Mouse (Mus musculus) myocyte (in vitro differentiated cells): ENCODE results near the gene Tpm1. TPM values are rescaled to one million over a fixed set of nuclear protein-coding genes. Genes with fewer than 3 reads are reported as not detected.

ENCODE experiments used
- H3K27me3 ChIP-seq: one replicate; pipeline ENCODE4 v1.6.1; 2011; ENCODE audit not compliant: control insufficient read depth, insufficient read depth, insufficient read length
- H3K36me3 ChIP-seq: one replicate; pipeline ENCODE4 v1.6.1; 2011; ENCODE audit not compliant: control insufficient read depth, insufficient read depth
- H3K4me2 ChIP-seq: one replicate; pipeline ENCODE4 v1.6.1; 2011; ENCODE audit warnings: low read depth, control low read depth
- H3K4me3 ChIP-seq: one replicate; pipeline ENCODE4 v1.5.1; 2011; ENCODE audit warnings: mild to moderate bottlenecking, control low read depth, moderate library complexity
- H3K79me2 ChIP-seq: one replicate; pipeline ENCODE4 v1.6.1; 2011; ENCODE audit not compliant: control insufficient read depth, insufficient read depth
- H3ac ChIP-seq: one replicate; pipeline ENCODE4 v1.6.1; 2011; ENCODE audit not compliant: control insufficient read depth, insufficient read length
- CEBPB ChIP-seq: IDR thresholded peaks from 2 replicates; pipeline ENCODE4 v1.6.1; 2011; ENCODE audit warnings: mild to moderate bottlenecking, moderate library complexity; ENCODE audit not compliant: poor library complexity, insufficient read depth, severe bottlenecking
- E2F4 ChIP-seq: IDR thresholded peaks from one replicate; pipeline ENCODE4 v1.6.1; 2011; ENCODE audit warnings: mild to moderate bottlenecking, control low read depth, moderate library complexity; ENCODE audit not compliant: insufficient read depth
- MAX ChIP-seq: IDR thresholded peaks from one replicate; pipeline ENCODE4 v1.6.1; 2011; ENCODE audit warnings: low read depth, mild to moderate bottlenecking, control low read depth
- MYOD1 ChIP-seq, 3 experiments: IDR thresholded peaks; one replicate each; pipeline ENCODE4 v1.6.1; 2011; ENCODE audit warnings: control low read depth in 2 of 3, low read depth in 2 of 3, mild to moderate bottlenecking in 2 of 3, moderate library complexity in 1 of 3; ENCODE audit not compliant: insufficient read length in 2 of 3, control insufficient read depth in 1 of 3
- MYOG ChIP-seq, 3 experiments: IDR thresholded peaks; one replicate each; pipeline ENCODE4 v1.6.1; 2011; ENCODE audit warnings: control low read depth in 2 of 3, low read depth in 2 of 3, mild to moderate bottlenecking in 2 of 3; ENCODE audit not compliant: insufficient read length in 2 of 3, control insufficient read depth in 1 of 3, insufficient read depth in 1 of 3
- POLR2A ChIP-seq: IDR thresholded peaks from one replicate; pipeline ENCODE4 v1.6.1; 2011; ENCODE audit warnings: low read depth, mild to moderate bottlenecking, control low read depth, moderate library complexity; ENCODE audit not compliant: insufficient read length
- POLR2AphosphoS2 ChIP-seq: IDR thresholded peaks from one replicate; pipeline ENCODE4 v1.6.1; 2011; ENCODE audit warnings: low read depth, control low read depth; ENCODE audit not compliant: insufficient read length
- REST ChIP-seq: IDR thresholded peaks from one replicate; pipeline ENCODE4 v1.6.1; 2011; ENCODE audit warnings: mild to moderate bottlenecking, control low read depth, moderate library complexity; ENCODE audit not compliant: insufficient read depth, insufficient read length
- SRF ChIP-seq: IDR thresholded peaks from one replicate; pipeline ENCODE4 v1.6.1; 2011; ENCODE audit warnings: low read depth; ENCODE audit not compliant: control insufficient read depth, insufficient read length
- TCF12 ChIP-seq: IDR thresholded peaks from one replicate; pipeline ENCODE4 v1.6.1; 2011; ENCODE audit warnings: mild to moderate bottlenecking, control low read depth; ENCODE audit not compliant: poor library complexity, insufficient read depth, severe bottlenecking
- TCF3 ChIP-seq: IDR thresholded peaks from one replicate; pipeline ENCODE4 v1.6.1; 2011; ENCODE audit warnings: low read depth, control low read depth; ENCODE audit not compliant: insufficient read length
- USF1 ChIP-seq: IDR thresholded peaks from one replicate; pipeline ENCODE4 v1.6.1; 2011; ENCODE audit warnings: low read depth, mild to moderate bottlenecking, control low read depth, moderate library complexity
- polyA plus RNA-seq: library from polyadenylated mRNA; unstranded; fragments of >200 nt; fragmentation: generic; extraction: Trizol; gene quantifications from one replicate; pipeline ENCODE4 v1.2.1, GENCODE M21; 2012; ENCODE audit warnings: missing spikeins

Tpm1 gene
- polyA plus RNA-seq, 1 experiment, result 1,921 TPM

DNA sequence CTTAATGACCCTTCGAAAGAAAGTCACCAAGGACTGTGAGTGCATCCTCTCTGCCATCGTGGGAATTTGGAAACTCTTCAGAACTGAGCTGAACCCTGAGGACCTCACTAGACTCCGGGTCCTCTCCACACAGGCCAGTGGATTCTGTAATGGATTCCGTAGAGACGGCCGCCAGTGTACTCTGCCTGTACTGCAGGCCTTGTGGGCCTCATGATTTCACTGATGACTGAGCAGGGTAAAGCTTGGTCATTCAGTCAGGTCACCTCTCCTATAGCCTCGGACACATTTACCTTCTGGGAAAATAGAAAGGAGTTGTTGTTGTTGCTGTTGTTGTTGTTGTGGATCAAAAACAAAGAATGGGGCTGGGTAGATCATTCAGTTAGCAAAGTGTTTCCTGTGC, 67.1 kb downstream of the Tpm1 start:
- H3K4me2 ChIP-seq, result no peak overlapping the region
- no peak overlapping the region for H3K4me3 ChIP-seq
- H3K27me3 ChIP-seq, result no peaks in the 10 kb centered on the region
- TF ChIP-seq POLR2A, result no peak
- no peak for TF ChIP-seq TCF12
- no peak for TF ChIP-seq USF1
- no peak for TF ChIP-seq MYOG (IDR thresholded peaks at IDR 0.05; ENCODE audit: control insufficient read depth in 1 of 3, insufficient read depth in 1 of 3, insufficient read length in 2 of 3, low read depth in 2 of 3)
- no peak for TF ChIP-seq POLR2AphosphoS2
- TF ChIP-seq E2F4, result no peak
- no peak for TF ChIP-seq MYOD1 (IDR thresholded peaks at IDR 0.05; ENCODE audit: control insufficient read depth in 1 of 3, insufficient read length in 2 of 3, low read depth in 2 of 3)
- TF ChIP-seq CEBPB, result no peak
- no peak for TF ChIP-seq MAX
- TF ChIP-seq REST, result no peak
- no peaks in the 10 kb centered on the region for H3K79me2 ChIP-seq
- no peaks in the 10 kb centered on the region for H3K36me3 ChIP-seq
- no peak overlapping the region for H3ac ChIP-seq

DNA sequence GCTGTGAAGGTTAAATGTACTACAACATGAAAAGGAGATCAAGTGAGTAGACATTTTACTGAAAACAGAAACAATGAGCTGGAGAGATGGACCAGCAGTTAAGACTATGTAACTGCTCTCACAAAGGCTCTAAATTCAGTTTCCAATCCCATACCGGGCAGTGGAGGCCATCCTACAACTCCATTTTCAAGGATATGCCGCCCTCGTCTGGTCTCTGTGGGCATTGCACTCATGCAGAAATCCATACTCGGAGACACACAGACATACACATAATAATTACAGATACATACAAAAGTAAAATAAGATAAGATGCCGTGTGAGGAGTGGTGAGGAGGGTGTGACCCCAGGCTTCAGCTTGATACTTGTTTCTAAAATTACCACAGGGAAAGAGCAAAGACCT, 68.7 kb downstream of the Tpm1 start:
- H3ac ChIP-seq, result no peak overlapping the region
- no peak overlapping the region for H3K4me2 ChIP-seq
- H3K27me3 ChIP-seq, result no peaks in the 10 kb centered on the region
- no peaks in the 10 kb centered on the region for H3K79me2 ChIP-seq
- TF ChIP-seq REST (no peak), MAX (no peak), TCF12 (no peak), POLR2A (no peak), SRF (no peak)
- no peaks in the 10 kb centered on the region for H3K36me3 ChIP-seq
- no peak overlapping the region for H3K4me3 ChIP-seq

DNA sequence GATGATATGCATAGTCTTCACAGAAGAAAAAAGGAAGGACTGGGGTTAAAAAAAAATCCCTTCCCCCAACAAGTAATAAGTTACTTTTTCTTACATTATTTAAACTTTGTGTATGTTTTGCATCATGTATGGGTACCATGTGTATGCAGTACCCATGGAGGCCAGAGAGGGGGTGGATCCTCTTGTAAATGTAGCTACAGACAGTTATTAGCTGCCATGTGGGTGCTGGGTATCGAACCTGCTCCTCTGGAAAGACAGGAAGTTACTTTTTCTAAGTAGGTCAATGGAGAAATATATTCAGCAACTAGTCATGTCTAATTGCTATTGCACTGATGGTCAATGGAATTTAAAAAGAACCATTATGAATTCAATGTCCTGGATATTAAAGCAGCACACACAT, 70.7 kb downstream of the Tpm1 start:
- no peak overlapping the region for H3ac ChIP-seq
- H3K36me3 ChIP-seq, result no peaks in the 10 kb centered on the region
- no peaks in the 10 kb centered on the region for H3K27me3 ChIP-seq
- TF ChIP-seq REST (no peak), TCF3 (no peak), TCF12 (no peak), USF1 (no peak), SRF (no peak), CEBPB (no peak), MYOG (IDR thresholded peaks at IDR 0.05; ENCODE audit: control insufficient read depth in 1 of 3, insufficient read depth in 1 of 3, insufficient read length in 2 of 3, low read depth in 2 of 3) (no peak), POLR2A (no peak), E2F4 (no peak), MYOD1 (IDR thresholded peaks at IDR 0.05; ENCODE audit: control insufficient read depth in 1 of 3, insufficient read length in 2 of 3, low read depth in 2 of 3) (no peak), MAX (no peak), POLR2AphosphoS2 (no peak)
- no peak overlapping the region for H3K4me2 ChIP-seq
- no peaks in the 10 kb centered on the region for H3K79me2 ChIP-seq
- H3K4me3 ChIP-seq, result no peak overlapping the region

DNA sequence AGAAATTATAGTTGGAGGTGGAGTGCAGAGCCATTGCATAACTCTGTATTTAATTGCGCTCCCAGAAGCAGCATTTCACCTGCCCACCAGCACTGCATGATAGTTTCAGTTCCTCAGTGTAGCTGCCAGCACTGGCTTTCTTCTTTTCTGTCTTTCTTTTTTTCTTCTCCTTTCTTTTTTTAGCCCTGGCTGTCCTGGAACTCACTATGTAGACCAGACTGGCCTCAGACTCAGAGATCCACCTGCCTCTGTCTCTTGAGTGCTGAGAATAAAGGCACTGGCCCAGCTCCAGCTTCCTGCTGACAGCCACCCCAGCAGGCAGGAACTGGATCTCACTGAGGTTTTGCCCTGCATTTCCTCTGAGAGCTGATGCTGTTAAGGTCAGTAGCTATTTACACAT, 71.2 kb downstream of the Tpm1 start:
- Histone ChIP-seq H3K79me2 (no peaks in the 10 kb centered on the region), H3ac (no peak overlapping the region), H3K4me2 (no peak overlapping the region), H3K36me3 (no peaks in the 10 kb centered on the region), H3K4me3 (no peak overlapping the region), H3K27me3 (no peaks in the 10 kb centered on the region)
- TF ChIP-seq MYOD1 (IDR thresholded peaks at IDR 0.05; ENCODE audit: control insufficient read depth in 1 of 3, insufficient read length in 2 of 3, low read depth in 2 of 3), result peak in 1 of 3 experiments; percentile 19
- no peak for TF ChIP-seq POLR2AphosphoS2
- TF ChIP-seq USF1, result no peak

DNA sequence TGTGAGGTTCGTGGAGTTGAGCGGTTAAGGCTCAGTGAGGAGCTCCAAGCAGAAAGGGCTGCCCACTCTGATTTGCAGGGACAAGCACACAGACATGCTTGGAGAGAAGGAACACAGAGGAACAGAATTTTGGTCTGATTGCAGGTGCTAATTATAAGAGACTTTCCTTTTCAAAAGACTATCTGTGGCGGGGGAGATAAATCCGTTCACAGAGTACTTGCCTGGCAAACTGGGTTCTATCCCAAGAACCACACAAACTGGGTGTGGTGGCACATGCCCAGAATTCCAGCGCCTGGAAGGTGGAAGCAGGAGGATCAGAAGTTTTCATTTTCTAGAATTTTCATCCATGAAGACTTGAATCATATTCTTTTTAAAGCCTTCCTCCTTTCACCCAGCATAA, 72.1 kb downstream of the Tpm1 start:
- H3ac ChIP-seq, result no peak overlapping the region
- no peak for TF ChIP-seq USF1
- TF ChIP-seq CEBPB, result no peak
- no peak for TF ChIP-seq SRF
- TF ChIP-seq TCF3, result no peak
- no peak for TF ChIP-seq MAX
- no peak for TF ChIP-seq POLR2AphosphoS2
- no peak for TF ChIP-seq MYOG (IDR thresholded peaks at IDR 0.05; ENCODE audit: control insufficient read depth in 1 of 3, insufficient read depth in 1 of 3, insufficient read length in 2 of 3, low read depth in 2 of 3)
- TF ChIP-seq TCF12, result no peak
- no peaks in the 10 kb centered on the region for H3K79me2 ChIP-seq
- H3K4me3 ChIP-seq, result no peak overlapping the region
- H3K36me3 ChIP-seq, result no peaks in the 10 kb centered on the region
- peak overlapping the region; percentile 21 for H3K4me2 ChIP-seq
- H3K27me3 ChIP-seq, result no peaks in the 10 kb centered on the region
